Mouse (Mus musculus): ENCODE data around the gene Dnah12. TPM values are rescaled to one million over a fixed set of nuclear protein-coding genes. Genes with fewer than 3 reads are reported as not detected.
"Not testable (repeated sequence)": the region's sequence is repeated elsewhere in the genome, so short reads cannot be mapped to it uniquely, and the experiment has no call there.

The Dnah12 gene
- total RNA-seq (2021): 1 to 10 TPM in 1 of 2 experiments, under 1 TPM in 1; 0.62 to 1.0 TPM
- long read RNA-seq, experiment 1, partial matches to known transcripts: 0 of 1 reads
- long read RNA-seq, experiment 1, other reads (novel, unspliced or antisense): 1 of 1 reads
- long read RNA-seq, experiment 2: 0 reads

DNA sequence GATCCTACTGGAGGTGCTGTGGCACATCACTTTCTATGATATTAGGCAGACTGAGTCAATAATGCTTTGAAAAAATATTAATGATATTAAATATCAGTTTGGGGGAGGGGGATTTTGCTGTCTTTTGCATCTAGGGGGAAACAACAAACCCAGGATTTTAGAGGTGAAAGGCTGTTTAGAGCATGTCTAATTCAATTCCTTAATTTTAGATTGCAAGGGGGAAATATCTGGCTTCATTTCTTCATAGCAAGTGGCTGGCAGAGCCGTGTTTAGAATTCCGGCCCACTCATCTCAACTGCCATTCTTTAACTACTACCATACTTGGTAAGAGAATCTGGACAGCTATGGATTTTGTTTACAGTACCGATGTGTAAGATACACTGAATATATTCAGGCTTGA is at the start of gene Dnah12:
Gene Dnah12, plus strand, starts transcription at position 301 of the 400 bp plus-strand sequence.
- no peak for DNase-seq (ENCODE audit: low spot score in 2 of 2)

GRCm38 (mm10) chr14:26645989-26646650 is 47.0 kb upstream of the Dnah12 start:
- DNase-seq (ENCODE audit: low spot score in 2 of 2): peak in 1 of 2 experiments; percentile 45

GRCm38 (mm10) chr14:26647811-26648210 is 45.3 kb upstream of the Dnah12 start:
- no peak for DNase-seq (ENCODE audit: low spot score in 2 of 2)

DNA sequence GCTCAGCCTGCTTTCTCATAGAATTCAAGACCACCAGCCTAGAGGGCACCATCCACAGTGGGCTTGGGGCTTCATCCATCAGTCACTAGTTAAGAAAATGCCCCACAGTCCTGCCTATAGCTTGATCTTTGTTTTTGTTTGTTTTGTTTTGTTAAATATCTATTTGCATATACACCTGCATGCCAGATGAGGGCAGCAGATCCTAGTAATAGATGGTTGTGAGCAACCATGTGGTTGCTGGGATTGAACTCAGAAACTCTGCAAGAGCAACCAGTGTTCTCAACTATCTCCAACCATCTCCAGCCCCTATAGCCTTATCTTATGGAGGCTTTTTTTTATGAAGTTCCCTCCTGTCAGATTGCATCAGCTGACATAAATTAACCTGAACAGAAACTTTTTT is 41.2 kb upstream of the Dnah12 start:
- no peak for DNase-seq (ENCODE audit: low spot score in 2 of 2)

DNA sequence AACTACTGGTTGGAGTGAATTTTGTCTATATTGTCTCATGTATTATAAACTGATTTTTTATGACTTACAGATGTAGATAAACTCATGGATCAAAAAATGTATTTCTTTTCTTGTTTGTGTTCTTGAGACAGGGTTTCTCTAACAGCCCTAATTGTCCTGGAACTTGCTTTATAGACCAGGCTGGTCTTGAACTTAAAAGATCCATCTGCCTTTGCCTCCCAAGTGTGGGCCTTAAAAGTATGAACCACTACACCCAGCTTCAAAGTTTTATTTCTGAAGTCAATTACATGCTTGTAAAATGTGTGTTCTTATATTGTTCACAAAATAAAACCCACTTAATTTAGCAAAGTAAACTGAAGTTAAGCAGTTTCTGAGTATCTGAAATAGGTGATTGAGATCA is 34.9 kb upstream of the Dnah12 start:
- no peak for DNase-seq (ENCODE audit: low spot score in 2 of 2)

GRCm38 (mm10) chr14:26660233-26660632 is 32.8 kb upstream of the Dnah12 start:
- DNase-seq (ENCODE audit: low spot score in 2 of 2): no peak

- DNase-seq (ENCODE audit: low spot score in 2 of 2): no peak
Observed at GRCm38 (mm10) chr14:26662016-26662415, 31.1 kb upstream of the Dnah12 start.

DNA sequence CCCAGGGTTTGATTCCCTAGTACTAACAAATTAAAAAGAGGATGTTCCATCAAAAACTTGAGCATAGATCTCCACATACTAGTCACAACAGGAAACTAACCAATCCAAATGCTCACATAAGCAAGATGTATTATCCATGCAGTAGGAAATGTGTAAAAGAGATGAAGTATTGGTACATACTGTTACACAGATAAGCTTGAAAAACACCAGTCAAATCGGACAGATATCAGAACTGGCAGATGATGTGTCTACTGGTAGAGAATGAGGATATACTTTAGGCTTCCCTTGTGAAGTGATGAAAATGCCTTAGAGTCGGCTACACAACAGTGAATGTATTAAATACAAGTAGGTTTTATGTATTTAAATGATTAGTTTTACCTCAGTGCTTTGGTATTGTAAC is 30.6 kb upstream of the Dnah12 start:
- no peak for DNase-seq (ENCODE audit: low spot score in 2 of 2)

GRCm38 (mm10) chr14:26663851-26664250 is 29.2 kb upstream of the Dnah12 start:
- no peak for DNase-seq (ENCODE audit: low spot score in 2 of 2)

GRCm38 (mm10) chr14:26667991-26668370 is 25.1 kb upstream of the Dnah12 start:
- DNase-seq (ENCODE audit: low spot score in 2 of 2): no peak

DNA sequence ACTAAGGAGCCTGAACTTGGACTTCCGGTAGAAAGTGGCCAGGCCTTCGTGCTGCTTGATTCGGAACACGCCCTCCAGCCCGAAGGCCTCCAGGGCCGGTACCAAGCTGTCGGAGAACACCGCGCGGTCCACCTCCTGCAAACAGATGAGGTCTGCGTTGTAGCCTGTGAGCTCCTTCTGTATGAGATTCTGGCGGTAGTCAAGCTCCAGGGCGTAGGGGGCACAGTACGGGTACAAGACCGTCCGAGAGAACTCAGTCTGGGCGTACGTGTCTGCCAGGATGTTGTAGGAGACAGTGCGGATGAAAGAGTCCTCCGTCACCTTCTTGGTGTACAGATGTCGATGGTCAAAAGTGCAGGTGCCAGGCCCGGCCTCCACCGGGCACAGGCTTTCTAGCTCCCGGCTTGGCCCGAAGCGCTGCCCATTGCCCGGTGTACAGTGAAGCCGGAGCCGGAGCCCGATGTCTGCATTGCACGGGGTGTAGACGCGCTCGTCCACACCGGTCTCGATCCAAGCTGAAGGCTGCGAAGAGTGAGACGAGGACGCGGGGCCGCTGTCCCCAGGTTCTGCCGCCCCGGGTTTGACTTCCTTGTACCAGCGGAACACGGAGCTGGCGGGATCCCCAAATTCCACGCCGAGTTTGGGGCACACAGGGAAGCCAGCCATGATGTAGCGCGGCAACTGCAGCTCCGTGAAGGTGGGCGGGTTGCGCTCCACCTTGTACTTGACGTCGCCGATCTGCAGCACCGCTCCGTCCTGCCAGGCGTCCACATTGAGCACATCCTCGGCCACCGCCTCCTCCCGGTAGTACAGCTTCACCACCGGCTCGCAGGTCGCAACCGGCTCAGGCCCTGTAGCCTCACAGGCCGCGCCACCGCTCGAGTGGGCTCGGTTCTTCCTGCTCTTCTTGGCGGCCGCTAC is 24.4 kb upstream of the Dnah12 start:
- peak; percentile 27 to 50 for DNase-seq (ENCODE audit: low spot score in 2 of 2)

DNA sequence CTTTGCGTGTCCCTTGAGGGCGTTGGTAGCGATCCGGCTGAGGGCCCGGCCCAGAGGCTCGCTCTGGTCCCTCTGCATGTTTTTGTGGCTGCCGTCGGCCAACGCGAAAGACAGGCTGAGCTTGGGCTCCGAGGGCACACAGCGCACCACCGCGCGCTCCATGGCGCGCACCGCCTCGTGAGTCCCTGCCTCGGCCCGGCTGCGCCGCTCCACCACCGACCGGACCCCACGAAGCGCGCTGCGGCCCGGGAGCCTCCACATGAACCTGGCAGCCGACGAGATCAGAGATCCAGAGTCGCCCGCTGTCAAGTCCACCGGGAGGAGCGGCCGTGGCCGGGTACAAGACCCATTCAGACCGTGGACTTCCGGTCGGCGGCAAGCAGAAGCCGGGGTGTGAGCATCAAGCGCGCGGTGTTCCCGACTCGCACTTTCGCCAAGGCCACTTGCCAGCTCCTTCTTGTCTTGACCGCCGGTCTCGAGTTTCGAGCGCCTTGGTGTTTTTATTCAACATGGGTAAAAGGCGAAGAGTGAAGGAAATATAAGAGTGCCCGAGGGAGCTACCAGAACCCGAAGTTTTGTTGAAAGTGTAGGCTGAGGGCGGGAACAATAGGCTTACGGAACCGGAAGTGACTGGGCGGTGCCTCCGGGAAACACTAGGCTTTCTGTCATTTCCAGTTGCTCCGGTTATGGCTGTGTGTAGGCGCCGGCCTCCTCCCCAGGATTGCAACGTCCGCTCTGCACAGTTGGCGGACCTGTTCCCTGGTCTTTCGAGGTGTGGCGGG is 23.6 kb upstream of the Dnah12 start, which contains the start of gene Pde12:
Gene Pde12, minus strand, starts transcription at position 592 of the 782 bp plus-strand sequence.
- DNase-seq (ENCODE audit: low spot score in 2 of 2): peak; percentile 92 to 96

- DNase-seq (ENCODE audit: low spot score in 2 of 2): no peak
Observed at GRCm38 (mm10) chr14:26670964-26671363, 22.1 kb upstream of the Dnah12 start.

- not testable (repeated sequence) for DNase-seq (ENCODE audit: low spot score in 2 of 2)
Observed at GRCm38 (mm10) chr14:26671870-26672615, 21.0 kb upstream of the Dnah12 start.

DNA sequence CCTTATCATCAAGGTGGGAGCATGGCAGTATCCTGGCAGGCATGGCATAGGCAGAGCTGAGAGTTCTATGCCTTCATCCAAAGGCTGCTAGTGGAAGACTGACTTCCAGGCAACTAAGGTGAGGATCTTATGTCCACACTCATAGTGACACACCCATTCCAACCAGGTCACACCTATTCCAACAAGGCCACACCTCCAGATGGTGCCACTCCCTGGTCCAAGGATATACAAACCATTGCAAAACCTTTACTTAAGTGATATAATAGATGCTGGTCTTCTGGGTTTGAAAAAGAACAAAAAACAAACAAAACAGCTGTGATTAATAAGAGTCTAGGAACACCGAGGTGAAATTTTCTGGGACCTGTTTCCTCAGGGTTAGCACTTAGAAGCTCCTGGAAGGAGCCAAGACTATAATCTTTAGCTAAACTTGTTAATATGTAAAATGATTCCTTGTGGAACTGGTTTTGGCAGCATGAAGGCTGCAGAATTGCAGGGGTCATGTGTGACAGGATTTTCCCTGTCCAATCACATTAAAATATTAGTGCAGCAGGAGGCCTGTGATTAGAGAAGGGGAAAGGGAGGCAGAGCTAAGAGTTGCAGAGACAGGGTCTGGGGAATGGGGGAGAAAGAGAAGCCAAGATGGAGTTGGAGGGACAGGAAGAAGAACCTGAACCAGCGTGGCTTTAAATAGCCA is 18.5 kb upstream of the Dnah12 start:
- DNase-seq (ENCODE audit: low spot score in 2 of 2): not testable (repeated sequence)

DNA sequence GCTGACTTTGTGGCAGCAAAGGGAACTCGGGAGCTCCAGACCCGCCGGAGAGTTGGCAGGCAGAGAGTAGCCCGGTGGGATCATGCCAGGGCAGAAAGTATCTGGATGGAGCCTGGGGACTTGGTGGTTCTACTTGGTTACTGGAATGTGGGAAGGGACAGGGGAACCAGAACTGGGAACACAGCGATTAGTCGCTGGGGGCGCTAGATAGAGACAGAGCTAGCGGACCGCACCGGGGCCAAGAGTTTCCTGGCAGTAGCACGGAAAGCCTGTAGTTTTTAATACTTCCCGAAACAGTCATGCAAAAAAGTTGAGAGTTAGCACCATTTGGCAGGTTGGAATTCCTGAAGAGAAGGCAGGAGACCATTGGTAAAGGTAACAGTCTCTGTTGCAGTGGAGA is 17.7 kb upstream of the Dnah12 start:
- no peak for DNase-seq (ENCODE audit: low spot score in 2 of 2)

- DNase-seq (ENCODE audit: low spot score in 2 of 2): no peak
Observed at GRCm38 (mm10) chr14:26675791-26676190, 17.3 kb upstream of the Dnah12 start.

GRCm38 (mm10) chr14:26690727-26691126 is 2.3 kb upstream of the Dnah12 start:
- DNase-seq (ENCODE audit: low spot score in 2 of 2): no peak

DNA sequence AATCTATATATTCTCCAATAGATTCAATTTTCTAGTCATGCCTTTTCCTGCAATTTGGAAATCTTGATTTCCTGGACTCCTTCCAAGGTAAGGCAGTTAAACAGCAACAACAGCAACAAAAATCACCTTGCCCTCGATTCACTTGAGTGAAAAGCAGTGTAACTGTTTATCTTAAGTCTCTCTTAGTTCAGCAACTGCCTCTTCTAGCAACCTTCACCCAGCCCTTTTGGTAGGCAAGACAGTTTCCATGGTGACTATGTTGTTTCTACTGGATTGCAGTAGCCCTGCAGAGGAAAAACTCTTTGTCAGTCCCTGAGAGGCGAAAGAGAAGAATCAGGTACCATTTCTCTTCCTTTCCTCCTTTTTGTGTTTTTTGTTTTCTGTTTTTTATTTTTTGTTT is 1.7 kb upstream of the Dnah12 start:
- no peak for DNase-seq (ENCODE audit: low spot score in 2 of 2)

- DNase-seq (ENCODE audit: low spot score in 2 of 2): no peak
Observed at GRCm38 (mm10) chr14:26697912-26698311, 4.8 kb downstream of the Dnah12 start.

Measured in layer of hippocampus, postnatal 14 days (tissue).